Mouse (Mus musculus) activated CD4-positive, CD25-positive, alpha-beta regulatory T cell, adult 4 months (primary cell): ENCODE measurements at regions not wholly inside any gene's neighbourhood (a gene's known extent, or its start where the extent isn't known, plus 50 kb on each side); places are given as distances from the start of the nearest gene placed in this dataset.

Experiments used
- ATAC-seq: one replicate; pipeline ENCODE4 v1.8.0; 2017

- ATAC-seq = no peak
Measured at GRCm38 (mm10) chr16:25042669-25043440, 243.8 kb upstream of the Tprg start.

- ATAC-seq = no peak
Measured at GRCm38 (mm10) chr16:25044637-25045036, 242.0 kb upstream of the Tprg start.

GRCm38 (mm10) chr16:25047726-25048125 lies 238.9 kb upstream of the Tprg start:
- ATAC-seq = no peak

GRCm38 (mm10) chr16:25049928-25050510 lies 236.6 kb upstream of the Tprg start:
- ATAC-seq = no peak

- no peak for ATAC-seq
Measured at GRCm38 (mm10) chr16:25051044-25051443, 235.6 kb upstream of the Tprg start.

GRCm38 (mm10) chr16:25052428-25052827 lies 234.2 kb upstream of the Tprg start:
- ATAC-seq = no peak

- ATAC-seq = no peak
Measured at GRCm38 (mm10) chr16:25052917-25053343, 233.7 kb upstream of the Tprg start.

GRCm38 (mm10) chr16:25054304-25054703 lies 232.3 kb upstream of the Tprg start:
- no peak for ATAC-seq

GRCm38 (mm10) chr16:25055376-25055775 lies 231.2 kb upstream of the Tprg start:
- ATAC-seq = no peak

GRCm38 (mm10) chr16:25058051-25058747 lies 228.4 kb upstream of the Tprg start:
- ATAC-seq = no peak

GRCm38 (mm10) chr16:25058812-25059501 lies 227.7 kb upstream of the Tprg start:
- peak; percentile 81 for ATAC-seq

- peak; percentile 28 for ATAC-seq
Measured at GRCm38 (mm10) chr16:25059504-25059992, 227.1 kb upstream of the Tprg start.

GRCm38 (mm10) chr16:25060266-25060665 lies 226.4 kb upstream of the Tprg start:
- no peak for ATAC-seq

- ATAC-seq = no peak
Measured at GRCm38 (mm10) chr16:25061631-25062030, 225.0 kb upstream of the Tprg start.

GRCm38 (mm10) chr16:25063981-25064380 lies 222.6 kb upstream of the Tprg start:
- no peak for ATAC-seq

GRCm38 (mm10) chr16:25064538-25064937 lies 222.1 kb upstream of the Tprg start:
- ATAC-seq = peak; percentile 50

- no peak for ATAC-seq
Measured at GRCm38 (mm10) chr16:25066822-25067221, 219.8 kb upstream of the Tprg start.

- no peak for ATAC-seq
Measured at GRCm38 (mm10) chr16:25067276-25068249, 219.1 kb upstream of the Tprg start.

- ATAC-seq = no peak
Measured at GRCm38 (mm10) chr16:25080811-25081210, 205.8 kb upstream of the Tprg start.

GRCm38 (mm10) chr16:25083729-25084128 lies 202.9 kb upstream of the Tprg start:
- no peak for ATAC-seq
